Mouse (Mus musculus) 3134 (cell line): ENCODE measurements at regions not wholly inside any gene's neighbourhood (a gene's known extent, or its start where the extent isn't known, plus 50 kb on each side); places are given as distances from the start of the nearest gene placed in this dataset.

Source experiments
- DNase-seq: peaks from one replicate; pipeline ENCODE4 v3.0.0-alpha.2; 2011; ENCODE audit warnings: low spot score; ENCODE audit not compliant: insufficient read length; ENCODE audit errors: extremely low read depth

- no peak for DNase-seq
These were observed 142.4 kb upstream of the Eya4 start for GRCm38 (mm10) chr10:23492971-23493370.

- no peak for DNase-seq
These were observed 138.4 kb upstream of the Eya4 start for GRCm38 (mm10) chr10:23488996-23489395.

- DNase-seq: no peak
These were observed 129.9 kb upstream of the Eya4 start for GRCm38 (mm10) chr10:23480474-23480873.

GRCm38 (mm10) chr10:23478902-23479301 lies 128.3 kb upstream of the Eya4 start:
- DNase-seq: no peak

DNA sequence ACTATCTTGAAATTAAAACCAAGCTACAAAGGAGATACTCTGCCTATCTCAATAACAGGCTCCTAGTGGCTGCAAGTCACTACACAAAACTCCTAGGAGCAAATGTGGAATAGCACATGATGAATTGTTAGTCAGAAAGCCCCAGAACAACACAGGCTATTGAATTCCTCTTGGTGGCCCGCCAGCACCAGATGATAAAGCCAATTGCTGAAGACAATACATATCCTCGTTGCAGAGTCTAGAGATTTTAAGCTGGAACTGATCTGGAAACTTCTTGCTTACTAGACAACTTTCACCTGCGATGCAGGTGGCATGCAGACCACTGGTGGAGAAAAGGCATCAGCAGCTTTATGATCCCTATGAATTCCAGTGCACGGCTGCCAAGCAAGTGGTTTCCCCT lies 126.5 kb upstream of the Eya4 start:
- no peak for DNase-seq

DNA sequence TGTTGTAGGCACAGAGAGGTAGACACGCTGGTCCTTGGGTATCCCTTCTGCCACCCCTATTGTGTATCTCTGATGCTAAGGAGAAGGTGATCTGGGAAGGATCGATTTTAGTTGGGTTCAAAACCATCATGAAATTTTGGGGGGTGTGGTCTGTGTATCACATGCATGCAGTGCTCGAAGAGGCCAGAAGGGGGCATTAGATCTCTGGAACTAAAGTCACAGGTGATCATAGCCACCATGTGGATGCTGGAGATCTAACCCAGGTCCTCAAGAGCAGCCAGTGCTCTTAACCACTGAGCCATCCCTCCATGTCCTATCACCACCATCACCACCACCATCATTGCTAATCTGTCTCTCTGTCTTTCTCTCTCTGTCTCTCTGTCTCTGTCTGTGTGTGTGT lies 100.4 kb upstream of the Eya4 start:
- DNase-seq: no peak

DNA sequence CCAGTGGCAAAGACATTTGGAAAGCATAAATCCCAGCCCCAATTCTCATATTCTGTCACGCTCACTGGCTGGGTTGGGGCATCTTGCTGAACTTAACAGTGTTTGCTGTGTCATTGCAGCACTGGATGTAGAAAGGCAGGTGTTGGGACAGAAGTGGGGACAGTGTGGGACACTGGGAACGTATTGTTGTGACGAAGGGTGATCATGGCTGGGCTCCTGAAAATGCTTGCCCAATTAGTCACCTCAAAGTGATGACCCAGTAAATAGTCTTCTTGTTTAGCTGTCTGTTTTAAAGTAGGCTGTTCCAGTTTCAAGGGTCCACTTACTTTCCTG lies 100.0 kb upstream of the Eya4 start:
- DNase-seq: no peak

GRCm38 (mm10) chr10:23449860-23450646 lies 99.5 kb upstream of the Eya4 start:
- no peak for DNase-seq

- DNase-seq: no peak
These were observed 98.6 kb upstream of the Eya4 start for GRCm38 (mm10) chr10:23448976-23449859.

DNA sequence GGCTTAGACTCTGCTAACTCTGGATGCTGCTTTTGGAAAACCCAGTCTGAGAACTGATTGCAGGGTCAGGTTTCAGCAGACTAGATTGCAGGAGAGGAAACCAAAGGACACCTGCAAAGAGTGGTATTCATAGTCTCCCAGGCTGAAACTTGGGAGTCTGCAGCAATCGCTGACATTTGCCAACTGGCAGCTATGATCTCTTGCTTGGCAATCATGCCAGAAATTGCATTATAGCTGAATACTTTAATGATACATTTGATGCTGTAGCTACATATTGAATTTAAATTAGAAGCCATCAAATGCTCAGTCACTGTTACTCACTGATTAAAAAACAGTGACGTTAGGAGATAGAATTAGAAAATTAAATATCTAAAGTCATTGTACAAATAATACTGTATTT lies 79.8 kb upstream of the Eya4 start:
- no peak for DNase-seq

DNA sequence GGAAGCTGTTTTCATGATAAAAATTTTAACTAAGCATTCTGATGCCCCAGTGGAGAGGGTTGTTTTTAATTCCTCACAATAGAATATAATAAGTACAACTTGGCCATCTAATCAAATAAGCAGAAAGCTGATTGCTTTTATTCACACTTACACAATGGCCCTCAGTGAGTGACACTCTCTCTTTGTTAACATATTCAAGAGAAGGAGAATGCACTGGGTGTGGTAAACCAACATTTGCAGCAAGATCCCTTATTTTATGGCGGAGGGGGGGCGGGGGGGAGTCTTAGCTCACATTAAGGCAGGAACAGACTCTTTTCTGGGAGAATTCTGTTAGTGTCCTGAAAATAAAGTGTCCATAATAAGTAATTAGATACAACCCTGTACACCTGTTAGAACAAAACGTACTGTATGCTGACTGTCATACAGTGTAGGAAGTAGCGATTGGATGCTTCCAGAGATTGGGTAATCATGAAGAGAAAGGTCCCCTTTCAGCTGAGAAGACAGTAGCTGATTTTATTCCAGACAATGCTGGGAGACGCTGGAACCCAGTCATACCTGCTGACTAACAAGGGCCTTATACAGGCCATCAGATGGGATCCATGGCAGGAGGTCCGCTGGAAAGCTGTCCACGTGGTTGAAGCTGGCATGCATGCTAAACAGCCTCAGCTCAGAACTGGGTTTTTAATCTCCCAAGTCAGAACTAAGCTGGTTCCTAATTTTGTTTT lies 63.4 kb upstream of the Eya4 start:
- DNase-seq: no peak

GRCm38 (mm10) chr10:23403351-23403938 lies 52.9 kb upstream of the Eya4 start:
- DNase-seq: no peak
